Mouse (Mus musculus) forebrain, postnatal 0 days (tissue): Measurements from ENCODE around the gene 4930432M17Rik. TPM values are rescaled to one million over a fixed set of nuclear protein-coding genes. Genes with fewer than 3 reads are reported as not detected.
A peak's percentile ranks its signal among the peaks of the same experiment; 100 is the strongest.

Experiments used
- ATAC-seq: fragments of 200-750 bp; cut with Nextera tagmentation; 2 replicates; pipeline ENCODE4 v1.8.0; 2017; ENCODE audit warnings: mild to moderate bottlenecking, moderate library complexity
- DNase-seq: peaks from one replicate; pipeline ENCODE4 v3.0.0-alpha.2; 2015
- H3K27ac ChIP-seq: fragments of 300-500 bp; sonication (generic); 2 replicates; pipeline ENCODE4 v1.5.1; 2014; ENCODE audit warnings: low read depth, mild to moderate bottlenecking, antibody characterized with exemption, low read length, moderate library complexity, mixed read lengths
- H3K27me3 ChIP-seq: fragments of 300-500 bp; sonication (generic); 2 replicates; pipeline ENCODE4 v1.6.1; 2014; ENCODE audit warnings: mild to moderate bottlenecking, low read length, mixed read lengths; ENCODE audit not compliant: insufficient read depth
- H3K36me3 ChIP-seq: fragments of 300-500 bp; sonication (generic); 2 replicates; pipeline ENCODE4 v1.6.1; 2014; ENCODE audit warnings: mild to moderate bottlenecking, moderate library complexity; ENCODE audit not compliant: insufficient read depth
- H3K4me1 ChIP-seq: fragments of 300-500 bp; sonication (generic); 2 replicates; pipeline ENCODE4 v1.6.1; 2014; ENCODE audit warnings: antibody characterized with exemption; ENCODE audit not compliant: insufficient read depth
- H3K4me2 ChIP-seq: fragments of 300-500 bp; sonication (generic); 2 replicates; pipeline ENCODE4 v1.6.1; 2014; ENCODE audit warnings: low read depth, mild to moderate bottlenecking, moderate library complexity
- H3K4me3 ChIP-seq: fragments of 300-500 bp; sonication (generic); 2 replicates; pipeline ENCODE4 v1.5.1; 2014; ENCODE audit warnings: low read depth, low read length, mixed read lengths
- H3K9ac ChIP-seq: fragments of 300-500 bp; sonication (generic); 2 replicates; pipeline ENCODE4 v1.6.1; 2014; ENCODE audit warnings: mild to moderate bottlenecking
- H3K9me3 ChIP-seq: fragments of 300-500 bp; sonication (generic); 2 replicates; pipeline ENCODE4 v1.6.1; 2016; ENCODE audit warnings: low read length
- CTCF ChIP-seq: sonication (generic); IDR thresholded peaks from 2 replicates; pipeline ENCODE4 v1.5.1; 2016; ENCODE audit warnings: antibody characterized with exemption, control low read depth, low read depth
- WGBS: fragments of 180-500 bp; shearing (Covaris S2); extraction: QIAGEN DNeasy Blood & Tissue Kit; methylation state at CpG from one replicate; pipeline ENCODE4 v1.1.7; 2014; 5-methylcytosine and 5-hydroxymethylcytosine counted together
- polyA plus RNA-seq: library from polyadenylated mRNA; unstranded; fragments of >200 nt; fragmentation: Nextera tagmentation; extraction: Ambion mirVana; gene quantifications from 2 replicates; pipeline ENCODE4 v1.2.1, GENCODE M21; 2015
- total RNA-seq: library from RNA; depleted of rRNA; stranded (reverse); fragments of >200 nt; gene quantifications from 2 replicates; pipeline ENCODE4 v1.2.3, GENCODE M21; 2014; rRNA removed

The 4930432M17Rik gene
- total and polyA plus RNA-seq, 2 experiments from 2014 or later, result not detected

GRCm38 (mm10) chr3:121722971-121723844 is 52.6 kb downstream of the 4930432M17Rik start, which contains the start of gene F3:
F3 (plus strand) TSS chr3:121723537.
- ATAC-seq (peak; percentile 81), DNase-seq (peak; percentile 76)
- no peaks in the 10 kb centered on the region for H3K27me3 ChIP-seq
- WGBS, result 1% methylated on average over 72 of the region's 73 CpGs
- H3K36me3 ChIP-seq, result no peaks in the 10 kb centered on the region
- peak within 1 kb of the TSS; percentile 66 for H3K27ac ChIP-seq
- peak within 1 kb of the TSS; percentile 75 for H3K9ac ChIP-seq
- H3K4me2 ChIP-seq, result peak within 1 kb of the TSS; percentile 94
- H3K4me1 ChIP-seq, result peaks cover 22% of the 10 kb centered on the region
- peak; percentile 76 for TF ChIP-seq CTCF
- H3K4me3 ChIP-seq, result peak within 1 kb of the TSS; percentile 79
- H3K9me3 ChIP-seq, result no peaks in the 10 kb centered on the region

GRCm38 (mm10) chr3:121723968-121724524 is 53.5 kb downstream of the 4930432M17Rik start:
- ATAC-seq (peak; percentile 75), DNase-seq (peak; percentile 72)
- Histone ChIP-seq H3K9me3 (no peaks in the 10 kb centered on the region), H3K4me3 (peak overlapping the region; percentile 79), H3K27ac (peak overlapping the region; percentile 66; the same call in 1 of the 2 replicates), H3K4me2 (peak overlapping the region; percentile 94), H3K27me3 (no peaks in the 10 kb centered on the region), H3K4me1 (peaks cover 22% of the 10 kb centered on the region), H3K36me3 (no peaks in the 10 kb centered on the region), H3K9ac (peak overlapping the region; percentile 75)
- WGBS, result 4% methylated on average over 20 of the region's 20 CpGs
- no peak for TF ChIP-seq CTCF

- Histone ChIP-seq H3K27ac (no peak overlapping the region), H3K4me2 (peak overlapping the region; percentile 94), H3K27me3 (no peaks in the 10 kb centered on the region), H3K9ac (peak overlapping the region; percentile 75), H3K9me3 (no peaks in the 10 kb centered on the region), H3K36me3 (no peaks in the 10 kb centered on the region), H3K4me3 (peak overlapping the region; percentile 79), H3K4me1 (peaks cover 22% of the 10 kb centered on the region)
- no peak for TF ChIP-seq CTCF
- WGBS, result 32% methylated on average over 12 of the region's 12 CpGs
- ATAC-seq (no peak), DNase-seq (no peak)
These were observed 54.0 kb downstream of the 4930432M17Rik start for GRCm38 (mm10) chr3:121724553-121724952.

GRCm38 (mm10) chr3:121725651-121726050 is 55.1 kb downstream of the 4930432M17Rik start:
- TF ChIP-seq CTCF, result no peak
- H3K4me2 ChIP-seq, result peak overlapping the region; percentile 94
- H3K4me1 ChIP-seq, result peaks cover 22% of the 10 kb centered on the region
- no peak overlapping the region for H3K27ac ChIP-seq
- peak overlapping the region; percentile 10; the same call in 1 of the 2 replicates for H3K9ac ChIP-seq
- WGBS, result 50% methylated on average over 10 of the region's 10 CpGs
- no peaks in the 10 kb centered on the region for H3K9me3 ChIP-seq
- H3K36me3 ChIP-seq, result no peaks in the 10 kb centered on the region
- no peak overlapping the region for H3K4me3 ChIP-seq
- no peaks in the 10 kb centered on the region for H3K27me3 ChIP-seq
- ATAC-seq, result no peak
- peak; percentile 24 for DNase-seq

- no peak for ATAC-seq
- H3K9ac ChIP-seq, result no peak overlapping the region
- peaks cover 13% of the 10 kb centered on the region for H3K36me3 ChIP-seq
- no peaks in the 10 kb centered on the region for H3K9me3 ChIP-seq
- no peak for DNase-seq
- H3K4me3 ChIP-seq, result no peak overlapping the region
- no peak overlapping the region for H3K4me2 ChIP-seq
- H3K4me1 ChIP-seq, result peaks cover 3% of the 10 kb centered on the region
- WGBS, result 81% methylated on average over 4 of the region's 4 CpGs
- no peak for TF ChIP-seq CTCF
- no peak overlapping the region for H3K27ac ChIP-seq
- no peaks in the 10 kb centered on the region for H3K27me3 ChIP-seq
These were observed 59.1 kb downstream of the 4930432M17Rik start for GRCm38 (mm10) chr3:121729678-121730077.

Other genes starting within 250 kb of the 4930432M17Rik start
- 128 and 150 TPM in 2 replicates for gene Cnn3, start 244.3 kb upstream of the 4930432M17Rik start, total RNA-seq
- 307 and 319 TPM in 2 replicates for gene Cnn3, start 244.3 kb upstream of the 4930432M17Rik start, polyA plus RNA-seq
- gene Slc44a3, start 138.4 kb upstream of the 4930432M17Rik start, total RNA-seq, result 0.48 and 1.4 TPM in 2 replicates
- 0.40 and 0.52 TPM in 2 replicates for gene Slc44a3, start 138.4 kb upstream of the 4930432M17Rik start, polyA plus RNA-seq
- gene F3, start 52.8 kb downstream of the 4930432M17Rik start, total RNA-seq, result 9.7 and 11.5 TPM in 2 replicates
- 13.4 and 14.2 TPM in 2 replicates for gene F3, start 52.8 kb downstream of the 4930432M17Rik start, polyA plus RNA-seq
- 57.3 and 65.7 TPM in 2 replicates for gene Abcd3, start 144.5 kb downstream of the 4930432M17Rik start, total RNA-seq
- gene Abcd3, start 144.5 kb downstream of the 4930432M17Rik start, polyA plus RNA-seq, result 48.6 and 72.8 TPM in 2 replicates